Mouse (Mus musculus) skeletal muscle tissue, adult 2 months (tissue): Measurements from ENCODE around the gene Fam107a.

ENCODE experiments used
- DNase-seq: peaks from one replicate; pipeline ENCODE4 v3.0.0-alpha.2; 2012; ENCODE audit warnings: low read depth, low spot score

Gene Fam107a

GRCm38 (mm10) chr14:8256881-8257280 lies 60.9 kb downstream of the Fam107a start:
- no peak for DNase-seq

- DNase-seq: no peak
Observed at GRCm38 (mm10) chr14:8256072-8256471, 61.8 kb downstream of the Fam107a start.

DNA sequence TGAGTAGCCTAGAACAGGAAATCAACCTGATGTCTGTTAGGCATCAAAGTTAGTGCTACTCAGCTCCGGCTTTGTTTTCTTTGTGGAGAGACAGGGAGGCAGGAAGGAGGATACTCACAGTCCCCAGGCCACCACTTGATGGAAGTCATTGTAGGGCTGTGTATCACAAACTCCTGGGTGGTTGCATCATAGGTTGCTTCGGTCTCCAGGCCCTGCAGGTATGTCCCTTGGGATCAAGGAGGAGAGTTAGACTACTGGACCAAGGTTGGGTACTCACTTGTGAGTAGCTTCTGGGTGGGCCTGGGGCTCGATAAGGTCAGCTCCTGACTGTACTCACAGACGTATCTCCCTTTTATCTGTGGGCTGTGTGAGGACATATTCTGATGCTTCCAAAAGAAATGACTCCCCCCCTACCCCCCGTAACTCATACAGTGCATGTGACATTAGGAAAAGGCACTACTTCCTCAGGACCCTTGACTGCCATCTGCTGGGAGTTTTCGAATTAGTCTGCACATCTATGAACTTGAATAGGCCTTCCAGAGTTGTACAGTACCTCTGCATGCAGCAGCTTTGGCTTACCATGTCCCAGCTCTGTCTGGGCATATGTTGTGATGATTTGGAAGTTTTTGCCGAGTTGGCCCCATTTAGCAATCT lies 62.6 kb downstream of the Fam107a start:
- no peak for DNase-seq

- DNase-seq: no peak
Observed at GRCm38 (mm10) chr14:8251330-8251885, 66.4 kb downstream of the Fam107a start.

GRCm38 (mm10) chr14:8250141-8250871 lies 67.5 kb downstream of the Fam107a start:
- no peak for DNase-seq

- no peak for DNase-seq
Observed at GRCm38 (mm10) chr14:8249206-8249605, 68.6 kb downstream of the Fam107a start.

DNA sequence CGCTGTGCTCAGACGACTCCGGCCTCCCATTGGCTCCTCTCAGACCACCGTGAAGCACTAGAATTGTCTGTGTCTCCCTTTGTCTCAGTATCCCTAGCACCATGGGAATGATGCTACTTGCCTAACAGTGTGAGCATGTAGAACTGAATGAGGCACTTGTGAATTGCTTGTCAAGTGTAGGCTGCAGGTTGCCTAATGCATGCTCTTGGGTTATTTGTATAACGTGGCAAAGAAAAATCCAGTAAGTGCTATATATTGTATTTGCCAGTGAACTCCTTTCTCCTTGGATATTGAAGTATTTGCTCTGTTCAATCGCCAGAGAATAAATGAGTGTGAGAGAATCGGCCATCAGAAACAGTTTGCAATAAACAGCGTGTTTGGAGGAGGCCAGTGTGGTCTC lies 70.9 kb downstream of the Fam107a start:
- no peak for DNase-seq
